Mouse (Mus musculus): ENCODE measurements at regions not wholly inside any gene's neighbourhood (a gene's known extent, or its start where the extent isn't known, plus 50 kb on each side); places are given as distances from the start of the nearest gene placed in this dataset.

DNA sequence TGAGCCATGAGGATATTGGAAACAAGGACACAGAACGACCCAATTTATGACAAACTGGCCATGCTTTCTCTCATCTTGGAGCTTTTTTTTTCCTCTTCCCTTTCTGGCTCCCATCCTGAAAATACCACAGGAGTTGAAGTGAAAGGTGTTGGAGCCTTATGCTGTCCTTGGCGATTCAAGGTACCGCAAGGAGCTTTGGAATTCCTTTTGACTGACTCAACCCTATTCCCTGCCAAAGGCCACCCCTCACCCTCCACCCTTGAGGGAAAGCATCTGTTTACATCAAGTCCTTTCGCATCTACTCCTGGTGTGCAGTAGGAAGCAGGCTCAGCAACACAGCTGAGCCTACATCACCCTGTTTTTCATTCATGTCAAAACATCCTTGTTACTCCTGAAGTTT lies 208.5 kb downstream of the Rap2a start:
- TF ChIP-seq CTCF (IDR thresholded peaks at IDR 0.05; ENCODE audit: low read depth) (no peak), EP300 (IDR thresholded peaks at IDR 0.05; ENCODE audit: low read depth) (no peak)

All from liver, embryonic 14.5 days (tissue).